Mouse (Mus musculus) urinary bladder, postnatal 14 days (tissue): ENCODE results near the gene Mettl8.

Experiments used
- DNase-seq: peaks from one replicate; pipeline ENCODE4 v3.0.0; 2021; ENCODE audit warnings: low spot score

Gene Mettl8

GRCm38 (mm10) chr2:70929714-70930113 lies 125.7 kb downstream of the Mettl8 start:
- DNase-seq: no peak

- no peak for DNase-seq
Observed at GRCm38 (mm10) chr2:70924049-70924448, 131.3 kb downstream of the Mettl8 start.

- no peak for DNase-seq
Observed at GRCm38 (mm10) chr2:70922814-70923213, 132.6 kb downstream of the Mettl8 start.

- DNase-seq: no peak
Observed at GRCm38 (mm10) chr2:70920937-70921596, 134.3 kb downstream of the Mettl8 start.

GRCm38 (mm10) chr2:70919913-70920522 lies 135.4 kb downstream of the Mettl8 start:
- DNase-seq: no peak

- DNase-seq: no peak
Observed at GRCm38 (mm10) chr2:70918516-70918915, 136.9 kb downstream of the Mettl8 start.
